Mouse (Mus musculus) cerebellum, adult 2 months (tissue): Measurements from ENCODE around the gene Pdss2. TPM values are rescaled to one million over a fixed set of nuclear protein-coding genes. Genes with fewer than 3 reads are reported as not detected.

Experiments
- DNase-seq, 2 experiments: peaks; one replicate each; pipeline ENCODE4 v3.0.0; 2021
- H3K27ac ChIP-seq: fragments of 200-500 bp; 2 replicates; pipeline ENCODE4 v1.5.1; 2012; ENCODE audit warnings: low read length, control low read depth, inconsistent platforms; ENCODE audit not compliant: insufficient read depth
- H3K27me3 ChIP-seq: fragments of 200-500 bp; 2 replicates; pipeline ENCODE4 v1.6.1; 2012; ENCODE audit warnings: inconsistent platforms, mild to moderate bottlenecking, low read length, moderate library complexity; ENCODE audit not compliant: control insufficient read depth, insufficient read depth
- H3K4me1 ChIP-seq: fragments of 200-500 bp; 2 replicates; pipeline ENCODE4 v1.6.1; 2011; ENCODE audit warnings: low read length; ENCODE audit not compliant: control insufficient read depth, insufficient read depth
- H3K4me3 ChIP-seq: fragments of 200-500 bp; replicated peaks from 2 replicates; pipeline ENCODE3; 2011; ENCODE audit warnings: mild to moderate bottlenecking, low read depth, low read length, control low read depth; ENCODE audit not compliant: insufficient read depth
- CTCF ChIP-seq: fragments of 200-500 bp; IDR thresholded peaks from 2 replicates; pipeline ENCODE4 v1.5.1; 2011; ENCODE audit warnings: low read depth, mild to moderate bottlenecking, control low read depth, low read length, moderate library complexity, borderline replicate concordance; ENCODE audit not compliant: insufficient read depth
- POLR2A ChIP-seq: fragments of 200-500 bp; IDR thresholded peaks from 2 replicates; pipeline ENCODE4 v1.6.1; 2011; ENCODE audit warnings: low read length, control low read depth, borderline replicate concordance; ENCODE audit not compliant: insufficient read depth
- WGBS: fragments of 180-500 bp; shearing (Covaris S2); methylation state at CpG from one replicate; pipeline ENCODE4 v1.1.7; 2018; 5-methylcytosine and 5-hydroxymethylcytosine counted together
- polyA plus RNA-seq: library from polyadenylated mRNA; depleted of rRNA; stranded (reverse); fragments of >200 nt; gene quantifications from 2 replicates; pipeline ENCODE4 v1.2.3, GENCODE M21; 2012

Pdss2 gene
- polyA plus RNA-seq, 1 experiment, result 13.7 TPM

- Histone ChIP-seq H3K27me3 (no peaks in the 10 kb centered on the region), H3K27ac (no peak overlapping the region), H3K4me3 (no peak overlapping the region), H3K4me1 (no peaks in the 10 kb centered on the region)
- no peak for DNase-seq
- 86% methylated on average over 8 of the region's 8 CpGs for WGBS
- no peak for TF ChIP-seq POLR2A
- no peak for TF ChIP-seq CTCF
These were observed 56.2 kb downstream of the Pdss2 start for GRCm38 (mm10) chr10:43277266-43278145.

GRCm38 (mm10) chr10:43279637-43280288 lies 58.5 kb downstream of the Pdss2 start:
- Histone ChIP-seq H3K27me3 (no peaks in the 10 kb centered on the region), H3K4me1 (no peaks in the 10 kb centered on the region), H3K4me3 (no peak overlapping the region), H3K27ac (no peak overlapping the region)
- TF ChIP-seq POLR2A (no peak), CTCF (no peak)
- DNase-seq, result no peak
- WGBS, result 65% methylated on average over 5 of the region's 5 CpGs

GRCm38 (mm10) chr10:43285541-43285940 lies 64.3 kb downstream of the Pdss2 start:
- no peaks in the 10 kb centered on the region for H3K27me3 ChIP-seq
- H3K4me3 ChIP-seq, result no peak overlapping the region
- no peak for DNase-seq
- 30% methylated on average over 1 of the region's 1 CpGs for WGBS
- no peak for TF ChIP-seq POLR2A
- TF ChIP-seq CTCF, result no peak
- H3K4me1 ChIP-seq, result peaks cover 3% of the 10 kb centered on the region
- H3K27ac ChIP-seq, result no peak overlapping the region

GRCm38 (mm10) chr10:43290638-43291230 lies 69.4 kb downstream of the Pdss2 start:
- 92% methylated on average over 2 of the region's 2 CpGs for WGBS
- H3K4me1 ChIP-seq, result peaks cover 13% of the 10 kb centered on the region
- H3K27me3 ChIP-seq, result no peaks in the 10 kb centered on the region; the same call in 1 of the 2 replicates
- TF ChIP-seq CTCF, result no peak
- no peak for TF ChIP-seq POLR2A
- DNase-seq, result no peak
- no peak overlapping the region for H3K4me3 ChIP-seq
- no peak overlapping the region for H3K27ac ChIP-seq

GRCm38 (mm10) chr10:43291333-43291736 lies 70.0 kb downstream of the Pdss2 start:
- no peak for DNase-seq
- WGBS, result 97% methylated on average over 2 of the region's 2 CpGs
- Histone ChIP-seq H3K27me3 (no peaks in the 10 kb centered on the region; the same call in 1 of the 2 replicates), H3K4me1 (peaks cover 13% of the 10 kb centered on the region), H3K27ac (no peak overlapping the region), H3K4me3 (no peak overlapping the region)
- TF ChIP-seq CTCF (no peak), POLR2A (no peak)

- DNase-seq, result no peak
- Histone ChIP-seq H3K27me3 (no peaks in the 10 kb centered on the region; the same call in 1 of the 2 replicates), H3K27ac (no peak overlapping the region), H3K4me1 (peaks cover 13% of the 10 kb centered on the region), H3K4me3 (no peak overlapping the region)
- WGBS, result 86% methylated on average over 4 of the region's 4 CpGs
- TF ChIP-seq POLR2A, result no peak
- no peak for TF ChIP-seq CTCF
These were observed 71.2 kb downstream of the Pdss2 start for GRCm38 (mm10) chr10:43292454-43292853.

- H3K4me1 ChIP-seq, result peaks cover 13% of the 10 kb centered on the region
- DNase-seq, result peak in 1 of 2 experiments; percentile 11
- H3K27ac ChIP-seq, result no peak overlapping the region
- TF ChIP-seq CTCF (no peak), POLR2A (no peak)
- 54% methylated on average over 4 of the region's 4 CpGs for WGBS
- H3K27me3 ChIP-seq, result no peaks in the 10 kb centered on the region; the same call in 1 of the 2 replicates
- H3K4me3 ChIP-seq, result no peak overlapping the region
These were observed 73.0 kb downstream of the Pdss2 start for GRCm38 (mm10) chr10:43294331-43294730.
